Mouse (Mus musculus): ENCODE results near the gene Pebp1.

GRCm38 (mm10) chr5:117263566-117263965 lies 23.9 kb downstream of the Pebp1 start:
- TF ChIP-seq USF1 (IDR thresholded peaks at IDR 0.05; ENCODE audit: low read depth) (no peak), CTCF (IDR thresholded peaks at IDR 0.05; ENCODE audit: control insufficient read depth, insufficient read depth, insufficient read length) (no peak), CEBPB (IDR thresholded peaks at IDR 0.05; ENCODE audit: low read depth) (no peak), FOSL1 (IDR thresholded peaks at IDR 0.05; ENCODE audit: insufficient read depth, low read length, poor library complexity, severe bottlenecking) (no peak), MYOD1 (IDR thresholded peaks at IDR 0.05; ENCODE audit: control insufficient read depth, insufficient read length, low read depth) (no peak), MAX (IDR thresholded peaks at IDR 0.05) (no peak)
